Mouse (Mus musculus) spleen, adult 12 weeks (tissue): ENCODE results near the gene Klc3.

ENCODE experiments used
- DNase-seq: peaks from one replicate; pipeline ENCODE4 v3.0.0; 2022; ENCODE audit warnings: low spot score

Gene Klc3

GRCm38 (mm10) chr7:19359892-19360641, 43.8 kb downstream of the Klc3 start:
- no peak for DNase-seq

- DNase-seq: peak; percentile 79
These were observed 44.5 kb downstream of the Klc3 start, which contains the start of the genes Cd3eap and Ppp1r13l for GRCm38 (mm10) chr7:19359299-19359891. TSS of gene Cd3eap (minus strand) at chr7:19359483. TSS of gene Ppp1r13l (plus strand) at chr7:19359749.

- DNase-seq: no peak
These were observed 45.3 kb downstream of the Klc3 start for GRCm38 (mm10) chr7:19358634-19359033.

GRCm38 (mm10) chr7:19357381-19358375, 46.2 kb downstream of the Klc3 start:
- DNase-seq: no peak

GRCm38 (mm10) chr7:19356311-19356710, 47.6 kb downstream of the Klc3 start:
- DNase-seq: no peak

GRCm38 (mm10) chr7:19354991-19355390, 48.9 kb downstream of the Klc3 start:
- DNase-seq: no peak

GRCm38 (mm10) chr7:19350221-19350620, 53.7 kb downstream of the Klc3 start:
- no peak for DNase-seq

GRCm38 (mm10) chr7:19349188-19349915, 54.6 kb downstream of the Klc3 start:
- DNase-seq: no peak

GRCm38 (mm10) chr7:19344938-19345471, 58.9 kb downstream of the Klc3 start:
- DNase-seq: peak; percentile 91
